Mouse (Mus musculus) retina, embryonic 14.5 days (tissue): ENCODE results near the gene Nkain2.

Experiments used
- DNase-seq: peaks from one replicate; pipeline ENCODE4 v3.0.0-alpha.2; 2015; ENCODE audit warnings: low spot score

Gene Nkain2

GRCm38 (mm10) chr10:32576559-32577275 lies 313.5 kb downstream of the Nkain2 start:
- no peak for DNase-seq

GRCm38 (mm10) chr10:32557673-32558072 lies 332.6 kb downstream of the Nkain2 start:
- no peak for DNase-seq

GRCm38 (mm10) chr10:32536057-32536456 lies 354.2 kb downstream of the Nkain2 start:
- DNase-seq = no peak

- DNase-seq = no peak
Measured at GRCm38 (mm10) chr10:32510821-32511220, 379.4 kb downstream of the Nkain2 start.

- DNase-seq = no peak
Measured at GRCm38 (mm10) chr10:32494591-32495182, 395.6 kb downstream of the Nkain2 start.

- DNase-seq = no peak
Measured at GRCm38 (mm10) chr10:32493600-32493999, 396.7 kb downstream of the Nkain2 start.

GRCm38 (mm10) chr10:32462726-32463125 lies 427.5 kb downstream of the Nkain2 start:
- DNase-seq = no peak

GRCm38 (mm10) chr10:32439932-32440519 lies 450.2 kb downstream of the Nkain2 start:
- DNase-seq = no peak

GRCm38 (mm10) chr10:32414228-32414627 lies 476.0 kb downstream of the Nkain2 start:
- DNase-seq = no peak

- DNase-seq = no peak
Measured at GRCm38 (mm10) chr10:32411331-32411730, 478.9 kb downstream of the Nkain2 start.

GRCm38 (mm10) chr10:32400961-32401360 lies 489.3 kb downstream of the Nkain2 start:
- DNase-seq = no peak

- no peak for DNase-seq
Measured at GRCm38 (mm10) chr10:32393859-32394521, 496.3 kb downstream of the Nkain2 start.

- DNase-seq = no peak
Measured at GRCm38 (mm10) chr10:32393326-32393725, 496.9 kb downstream of the Nkain2 start.

- no peak for DNase-seq
Measured at GRCm38 (mm10) chr10:32312754-32313153, 577.5 kb downstream of the Nkain2 start.

GRCm38 (mm10) chr10:32301024-32301597 lies 589.2 kb downstream of the Nkain2 start:
- peak; percentile 3 for DNase-seq

GRCm38 (mm10) chr10:32290487-32290886 lies 599.8 kb downstream of the Nkain2 start:
- no peak for DNase-seq

- DNase-seq = no peak
Measured at GRCm38 (mm10) chr10:32283690-32284089, 606.6 kb downstream of the Nkain2 start.

GRCm38 (mm10) chr10:32243266-32243882 lies 646.9 kb downstream of the Nkain2 start:
- peak; percentile 45 for DNase-seq

- no peak for DNase-seq
Measured at GRCm38 (mm10) chr10:32241168-32241567, 649.1 kb downstream of the Nkain2 start.

GRCm38 (mm10) chr10:32182951-32183350 lies 707.3 kb downstream of the Nkain2 start:
- DNase-seq = no peak

- DNase-seq = no peak
Measured at GRCm38 (mm10) chr10:32091354-32091753, 798.9 kb downstream of the Nkain2 start.

GRCm38 (mm10) chr10:32060396-32060795 lies 829.9 kb downstream of the Nkain2 start:
- DNase-seq = no peak
